Mouse (Mus musculus): ENCODE data around the gene Qdpr. TPM values are rescaled to one million over a fixed set of nuclear protein-coding genes. Genes with fewer than 3 reads are reported as not detected.
"Not testable (repeated sequence)": the region's sequence is repeated elsewhere in the genome, so short reads cannot be mapped to it uniquely, and the experiment has no call there.

The Qdpr gene
- polyA plus RNA-seq, 1 experiment from 2014 or later: 103 TPM

GRCm38 (mm10) chr5:45448676-45449075 is 1.4 kb downstream of the Qdpr start:
- no peaks in the 10 kb centered on the region for H3K27me3 ChIP-seq
- 57% methylated on average over 5 of the region's 5 CpGs for WGBS
- ATAC-seq (ENCODE audit: insufficient number of reproducible peaks, low FRiP score, low TSS enrichment, low read depth): no peak

GRCm38 (mm10) chr5:45444130-45444832 is 5.8 kb downstream of the Qdpr start:
- Histone ChIP-seq H3K9me3 (no peaks in the 10 kb centered on the region), H3K36me3 (peaks cover 24% of the 10 kb centered on the region), H3K4me3 (no peak overlapping the region), H3K27ac (no peak overlapping the region), H3K9ac (no peak overlapping the region), H3K27me3 (no peaks in the 10 kb centered on the region), H3K4me2 (no peak overlapping the region), H3K4me1 (peaks cover 12% of the 10 kb centered on the region)
- ATAC-seq (ENCODE audit: insufficient number of reproducible peaks, low FRiP score, low TSS enrichment, low read depth): no peak
- WGBS: 69% methylated on average over 8 of the region's 8 CpGs

More at GRCm38 (mm10) chr5:45448676-45449075, 1.4 kb downstream of the Qdpr start:
- peak overlapping the region; percentile 95 for H3K4me2 ChIP-seq
- H3K4me1 ChIP-seq: peaks cover 14% of the 10 kb centered on the region
- H3K36me3 ChIP-seq: peaks cover 8% of the 10 kb centered on the region; the same call in 1 of the 2 replicates
- H3K9me3 ChIP-seq: no peaks in the 10 kb centered on the region
- peak overlapping the region; percentile 74; the same call in 1 of the 2 replicates for H3K4me3 ChIP-seq
- H3K27ac ChIP-seq: no peak overlapping the region
- H3K9ac ChIP-seq: no peak overlapping the region; the same call in 1 of the 2 replicates

GRCm38 (mm10) chr5:45441745-45442144 is 8.3 kb downstream of the Qdpr start:
- 80% methylated on average over 3 of the region's 3 CpGs for WGBS
- no peaks in the 10 kb centered on the region; the same call in 1 of the 2 replicates for H3K4me1 ChIP-seq
- no peak overlapping the region for H3K27ac ChIP-seq
- no peaks in the 10 kb centered on the region for H3K27me3 ChIP-seq
- ATAC-seq (ENCODE audit: insufficient number of reproducible peaks, low FRiP score, low TSS enrichment, low read depth): no peak
- no peak overlapping the region for H3K4me3 ChIP-seq
- H3K9ac ChIP-seq: no peak overlapping the region
- peaks cover 34% of the 10 kb centered on the region for H3K36me3 ChIP-seq
- H3K4me2 ChIP-seq: no peak overlapping the region
- no peaks in the 10 kb centered on the region for H3K9me3 ChIP-seq

GRCm38 (mm10) chr5:45441124-45441523 is 8.9 kb downstream of the Qdpr start:
- H3K27me3 ChIP-seq: no peaks in the 10 kb centered on the region
- H3K27ac ChIP-seq: no peak overlapping the region
- 89% methylated on average over 3 of the region's 3 CpGs for WGBS
- no peaks in the 10 kb centered on the region for H3K9me3 ChIP-seq
- H3K4me1 ChIP-seq: peaks cover 4% of the 10 kb centered on the region
- no peak overlapping the region for H3K4me2 ChIP-seq
- no peak for ATAC-seq (ENCODE audit: insufficient number of reproducible peaks, low FRiP score, low TSS enrichment, low read depth)
- no peak overlapping the region for H3K9ac ChIP-seq
- H3K4me3 ChIP-seq: no peak overlapping the region
- peaks cover 33% of the 10 kb centered on the region for H3K36me3 ChIP-seq

- Histone ChIP-seq H3K27me3 (no peaks in the 10 kb centered on the region), H3K27ac (no peak overlapping the region), H3K4me3 (no peak overlapping the region), H3K9me3 (no peaks in the 10 kb centered on the region), H3K4me2 (no peak overlapping the region), H3K36me3 (peaks cover 34% of the 10 kb centered on the region), H3K9ac (no peak overlapping the region), H3K4me1 (peaks cover 6% of the 10 kb centered on the region)
- ATAC-seq (ENCODE audit: insufficient number of reproducible peaks, low FRiP score, low TSS enrichment, low read depth): no peak
- 81% methylated on average over 8 of the region's 8 CpGs for WGBS
Measured at GRCm38 (mm10) chr5:45438301-45438700, 11.7 kb downstream of the Qdpr start.

- Histone ChIP-seq H3K27ac (no peak overlapping the region), H3K9ac (no peak overlapping the region), H3K36me3 (peaks cover 31% of the 10 kb centered on the region), H3K27me3 (no peaks in the 10 kb centered on the region), H3K9me3 (no peaks in the 10 kb centered on the region), H3K4me2 (no peak overlapping the region), H3K4me3 (no peak overlapping the region), H3K4me1 (peaks cover 6% of the 10 kb centered on the region)
- 86% methylated on average over 4 of the region's 4 CpGs for WGBS
- no peak for ATAC-seq (ENCODE audit: insufficient number of reproducible peaks, low FRiP score, low TSS enrichment, low read depth)
Measured at GRCm38 (mm10) chr5:45437826-45438225, 12.2 kb downstream of the Qdpr start.

GRCm38 (mm10) chr5:45435967-45436950 is 13.8 kb downstream of the Qdpr start:
- peak; percentile 55 for ATAC-seq (ENCODE audit: insufficient number of reproducible peaks, low FRiP score, low TSS enrichment, low read depth)
- H3K4me3 ChIP-seq: no peak overlapping the region
- H3K27ac ChIP-seq: no peak overlapping the region
- H3K4me2 ChIP-seq: no peak overlapping the region
- 62% methylated on average over 14 of the region's 14 CpGs for WGBS
- H3K4me1 ChIP-seq: peaks cover 6% of the 10 kb centered on the region
- H3K36me3 ChIP-seq: peaks cover 25% of the 10 kb centered on the region
- H3K9ac ChIP-seq: no peak overlapping the region
- no peaks in the 10 kb centered on the region for H3K27me3 ChIP-seq
- no peaks in the 10 kb centered on the region for H3K9me3 ChIP-seq

GRCm38 (mm10) chr5:45427891-45428290 is 22.1 kb downstream of the Qdpr start:
- H3K27ac ChIP-seq: no peak overlapping the region
- H3K27me3 ChIP-seq: no peaks in the 10 kb centered on the region
- H3K9ac ChIP-seq: no peak overlapping the region
- H3K4me1 ChIP-seq: no peaks in the 10 kb centered on the region
- H3K4me2 ChIP-seq: no peak overlapping the region
- 92% methylated on average over 7 of the region's 7 CpGs for WGBS
- H3K9me3 ChIP-seq: no peaks in the 10 kb centered on the region
- ATAC-seq (ENCODE audit: insufficient number of reproducible peaks, low FRiP score, low TSS enrichment, low read depth): no peak
- H3K36me3 ChIP-seq: no peaks in the 10 kb centered on the region
- no peak overlapping the region for H3K4me3 ChIP-seq

GRCm38 (mm10) chr5:45426416-45427034 is 23.5 kb downstream of the Qdpr start:
- Histone ChIP-seq H3K27ac (no peak overlapping the region), H3K4me1 (no peaks in the 10 kb centered on the region), H3K4me2 (no peak overlapping the region), H3K9ac (no peak overlapping the region), H3K9me3 (no peaks in the 10 kb centered on the region), H3K4me3 (no peak overlapping the region), H3K27me3 (no peaks in the 10 kb centered on the region), H3K36me3 (no peaks in the 10 kb centered on the region)
- WGBS: 58% methylated on average over 1 of the region's 1 CpGs
- no peak for ATAC-seq (ENCODE audit: insufficient number of reproducible peaks, low FRiP score, low TSS enrichment, low read depth)

- H3K27me3 ChIP-seq; H3K9ac ChIP-seq; H3K4me3 ChIP-seq; H3K36me3 ChIP-seq; H3K4me1 ChIP-seq; H3K9me3 ChIP-seq; H3K27ac ChIP-seq; ATAC-seq (ENCODE audit: insufficient number of reproducible peaks, low FRiP score, low TSS enrichment, low read depth); H3K4me2 ChIP-seq: not testable (repeated sequence)
- WGBS: 70% methylated on average over 1 of the region's 1 CpGs
Measured at GRCm38 (mm10) chr5:45425771-45426170, 24.3 kb downstream of the Qdpr start.

GRCm38 (mm10) chr5:45424021-45424886 is 25.8 kb downstream of the Qdpr start:
- no peak for ATAC-seq (ENCODE audit: insufficient number of reproducible peaks, low FRiP score, low TSS enrichment, low read depth)
- Histone ChIP-seq H3K27me3 (no peaks in the 10 kb centered on the region), H3K27ac (no peak overlapping the region), H3K9me3 (no peaks in the 10 kb centered on the region), H3K4me3 (no peak overlapping the region), H3K36me3 (no peaks in the 10 kb centered on the region), H3K4me1 (no peaks in the 10 kb centered on the region), H3K4me2 (no peak overlapping the region), H3K9ac (no peak overlapping the region)
- WGBS: 41% methylated on average over 8 of the region's 8 CpGs

Data from limb, embryonic 15.5 days (tissue).